Mouse (Mus musculus) mature B cell (primary cell): Measurements from ENCODE around the gene Fgfr2.

ENCODE experiments used
- in situ Hi-C: fragments of 300-500 bp; cut with MboI; formaldehyde crosslinking; loops from 2 replicates; pipeline ENCODE4 v1.14.3; 2019

The Fgfr2 gene

DNA sequence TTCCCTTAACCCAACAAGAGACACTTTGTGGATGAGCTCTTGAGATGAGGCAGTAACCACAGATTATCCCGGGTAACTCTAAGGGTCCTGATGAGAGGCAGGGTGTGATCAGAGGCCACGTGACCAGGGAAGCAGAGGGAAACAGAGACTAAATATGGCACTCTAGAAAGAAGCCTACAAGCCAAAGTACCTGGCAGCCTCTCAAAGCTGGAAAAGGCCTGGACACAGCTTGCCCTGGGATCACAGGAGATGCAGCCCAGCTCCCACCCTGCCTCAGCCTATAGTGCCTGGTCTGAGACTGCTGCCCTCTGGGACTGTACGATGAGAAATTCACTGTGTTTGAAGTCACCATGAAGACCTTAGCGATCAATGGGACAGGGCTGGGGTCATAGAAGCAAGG is 889.4 kb downstream of the Fgfr2 start:
- in situ Hi-C loops: no loop called here

GRCm38 (mm10) chr7:132232937-132233336 is 890.2 kb downstream of the Fgfr2 start:
- in situ Hi-C loops: no loop called here

GRCm38 (mm10) chr7:132231476-132231875 is 891.7 kb downstream of the Fgfr2 start:
- in situ Hi-C loops: no loop called here

DNA sequence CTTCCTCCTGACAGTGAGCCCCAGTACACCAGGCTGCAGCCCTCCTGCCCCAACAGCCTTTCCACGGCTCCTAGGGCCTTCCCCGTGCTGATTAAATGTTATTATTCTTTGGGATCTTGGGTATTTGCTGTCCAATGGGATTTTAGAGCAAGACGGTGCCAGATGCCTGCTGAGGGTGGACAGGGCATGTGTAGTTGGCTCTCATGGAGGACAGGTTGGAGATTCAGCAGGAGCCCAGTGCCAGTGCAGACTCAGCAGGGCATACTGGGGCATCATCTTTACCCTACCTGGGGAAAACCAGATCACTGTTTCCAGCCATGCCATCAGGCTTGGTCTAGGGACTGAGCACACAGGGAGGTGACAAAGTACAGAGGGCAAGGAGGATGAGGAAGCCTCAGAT is 892.2 kb downstream of the Fgfr2 start:
- in situ Hi-C loops: no loop called here

DNA sequence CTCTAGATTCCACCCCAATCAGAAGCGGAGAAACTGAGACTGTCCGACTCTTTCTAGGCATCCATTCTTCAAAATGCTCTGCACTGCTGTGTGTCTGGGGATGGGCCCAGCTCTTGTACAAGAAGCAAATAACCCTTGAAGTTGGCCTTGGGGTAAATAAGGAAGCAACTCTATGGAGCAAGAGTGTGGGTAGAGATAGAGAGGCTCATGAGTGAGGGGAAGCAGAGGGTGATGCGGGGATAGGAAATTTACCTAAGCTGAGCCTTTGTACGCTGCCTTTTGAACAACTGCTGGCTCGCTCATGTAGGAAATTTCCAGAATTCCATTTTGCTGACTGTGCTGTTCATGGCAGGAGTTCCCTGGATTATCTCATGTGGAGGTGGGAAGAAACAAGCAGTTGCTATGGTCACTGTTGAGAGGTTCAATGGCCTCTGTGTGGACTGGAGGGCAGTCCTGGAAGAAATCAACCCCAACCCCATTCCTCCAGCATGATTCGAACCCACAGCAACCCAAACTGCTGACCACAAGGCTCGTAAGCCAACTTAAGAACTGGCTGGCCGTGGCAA is 896.0 kb downstream of the Fgfr2 start:
- in situ Hi-C loops: loop anchor here (5.0 to 10.0 kb wide), 2 partner anchors 250 to 328 kb away; no protein-coding TSS in a partner anchor

DNA sequence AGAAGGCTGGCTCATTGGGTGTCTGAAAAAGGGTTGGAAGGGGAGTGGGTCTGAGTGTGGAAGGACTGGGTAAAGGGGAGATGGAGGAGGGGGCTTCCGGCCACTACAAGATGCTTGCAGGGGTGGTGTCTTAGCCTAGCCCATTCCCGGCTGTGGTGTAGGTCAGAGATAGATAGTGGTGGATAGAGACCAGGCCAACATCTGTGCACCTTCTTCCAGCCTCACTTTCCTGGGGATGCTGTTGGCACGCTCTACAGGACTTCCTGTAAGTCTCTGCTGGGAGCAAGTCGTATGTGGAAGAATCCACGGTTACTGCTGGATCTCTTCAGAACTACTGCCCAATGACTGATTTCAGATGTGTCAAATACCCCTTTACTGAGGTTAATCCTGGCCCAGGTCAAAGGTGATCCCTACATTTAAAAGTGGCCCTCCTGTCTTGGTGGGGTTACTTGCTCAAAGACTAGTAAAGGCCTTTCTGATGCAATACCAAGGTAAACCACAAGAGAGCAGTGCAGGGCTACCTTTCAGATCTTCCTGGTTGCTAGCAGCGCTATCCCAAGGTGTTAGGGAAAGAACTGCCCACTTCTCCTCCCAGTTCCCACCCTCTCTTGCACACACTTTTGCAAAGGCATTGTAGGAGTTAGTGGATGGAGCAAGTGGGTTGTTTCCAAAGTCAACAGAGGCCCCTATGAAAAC is 896.6 kb downstream of the Fgfr2 start:
- in situ Hi-C loops: loop anchor here (5.0 to 10.0 kb wide), 2 partner anchors 251 to 328 kb away; no protein-coding TSS in a partner anchor

GRCm38 (mm10) chr7:132223452-132224141 is 899.6 kb downstream of the Fgfr2 start:
- in situ Hi-C loops: loop anchor here (10.0 kb wide), 1 partner anchor 331 kb away; no protein-coding TSS in a partner anchor

GRCm38 (mm10) chr7:132214031-132214430 is 909.1 kb downstream of the Fgfr2 start:
- in situ Hi-C loops: no loop called here

GRCm38 (mm10) chr7:132213460-132213859 is 909.7 kb downstream of the Fgfr2 start:
- in situ Hi-C loops: no loop called here

DNA sequence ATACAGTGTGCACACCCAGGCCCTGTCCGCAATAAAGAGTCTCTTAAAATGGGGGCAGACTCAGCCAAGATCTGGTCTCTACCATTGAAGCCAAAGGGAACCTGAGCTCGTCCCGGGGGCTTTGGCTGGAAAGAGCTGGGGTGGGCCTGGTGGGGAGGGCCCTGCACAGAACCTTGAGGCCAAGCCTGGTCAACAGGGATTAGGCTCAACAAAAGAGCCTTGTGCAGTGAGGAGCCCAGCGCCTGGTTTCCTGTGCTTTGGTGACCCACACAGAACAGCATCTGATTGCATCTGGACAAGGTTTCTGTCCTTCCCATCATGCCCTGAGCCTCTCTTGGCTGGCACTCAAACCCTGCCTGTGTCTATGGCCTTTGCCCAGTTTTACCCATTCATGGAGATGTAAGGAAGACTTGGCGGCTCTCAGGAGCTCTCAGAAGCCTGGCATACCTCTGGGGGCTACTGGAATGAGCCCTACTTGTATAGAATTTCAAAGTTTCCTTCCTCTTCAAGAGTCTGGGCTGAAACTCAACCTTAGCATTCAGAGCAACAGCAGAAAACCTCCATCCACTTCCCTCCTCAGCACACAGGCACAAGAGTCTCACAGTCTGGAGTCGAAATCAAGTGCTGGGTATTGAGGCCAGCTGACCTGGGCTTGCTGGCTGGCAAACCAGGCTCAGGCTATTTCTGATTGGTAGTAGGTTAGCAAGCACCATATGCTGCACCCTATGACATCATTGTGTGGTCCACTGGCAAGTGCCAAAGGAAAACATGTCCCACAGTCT is 911.0 kb downstream of the Fgfr2 start:
- in situ Hi-C loops: no loop called here

GRCm38 (mm10) chr7:132210616-132211015 is 912.5 kb downstream of the Fgfr2 start:
- in situ Hi-C loops: no loop called here

GRCm38 (mm10) chr7:132208946-132209651 is 914.1 kb downstream of the Fgfr2 start:
- in situ Hi-C loops: no loop called here

- in situ Hi-C loops: no loop called here
Observed at GRCm38 (mm10) chr7:132204073-132204612, 919.0 kb downstream of the Fgfr2 start.

DNA sequence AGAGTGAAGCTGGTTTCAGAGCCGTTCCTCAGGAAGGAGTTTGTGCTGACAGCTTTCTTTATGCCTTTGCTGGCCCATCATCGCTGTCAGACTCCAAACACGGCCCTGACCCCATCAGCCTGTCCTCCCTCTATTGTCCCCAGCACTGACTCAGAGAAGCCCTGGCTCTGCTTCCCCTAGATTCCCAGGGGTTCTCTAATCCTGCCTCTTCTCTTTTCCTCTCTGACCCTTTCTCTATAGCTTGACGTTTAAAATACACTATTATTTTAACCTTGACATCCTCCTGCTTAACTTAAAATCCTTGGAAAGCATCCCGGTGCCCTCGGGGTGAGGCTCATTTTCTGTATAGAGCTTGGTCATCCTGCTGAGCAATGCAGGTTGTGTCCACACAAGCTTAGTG is 923.5 kb downstream of the Fgfr2 start:
- in situ Hi-C loops: no loop called here

GRCm38 (mm10) chr7:132198806-132199205 is 924.3 kb downstream of the Fgfr2 start:
- in situ Hi-C loops: no loop called here

- in situ Hi-C loops: no loop called here
Observed at GRCm38 (mm10) chr7:132197817-132198475, 925.2 kb downstream of the Fgfr2 start.

GRCm38 (mm10) chr7:132196581-132196980 is 926.6 kb downstream of the Fgfr2 start:
- in situ Hi-C loops: no loop called here

GRCm38 (mm10) chr7:132193606-132194005 is 929.5 kb downstream of the Fgfr2 start:
- in situ Hi-C loops: no loop called here

GRCm38 (mm10) chr7:132187456-132187855 is 935.7 kb downstream of the Fgfr2 start:
- in situ Hi-C loops: no loop called here

GRCm38 (mm10) chr7:132183892-132184404 is 939.2 kb downstream of the Fgfr2 start:
- in situ Hi-C loops: no loop called here
